Mouse (Mus musculus): ENCODE measurements around the gene Trim8.

DNA sequence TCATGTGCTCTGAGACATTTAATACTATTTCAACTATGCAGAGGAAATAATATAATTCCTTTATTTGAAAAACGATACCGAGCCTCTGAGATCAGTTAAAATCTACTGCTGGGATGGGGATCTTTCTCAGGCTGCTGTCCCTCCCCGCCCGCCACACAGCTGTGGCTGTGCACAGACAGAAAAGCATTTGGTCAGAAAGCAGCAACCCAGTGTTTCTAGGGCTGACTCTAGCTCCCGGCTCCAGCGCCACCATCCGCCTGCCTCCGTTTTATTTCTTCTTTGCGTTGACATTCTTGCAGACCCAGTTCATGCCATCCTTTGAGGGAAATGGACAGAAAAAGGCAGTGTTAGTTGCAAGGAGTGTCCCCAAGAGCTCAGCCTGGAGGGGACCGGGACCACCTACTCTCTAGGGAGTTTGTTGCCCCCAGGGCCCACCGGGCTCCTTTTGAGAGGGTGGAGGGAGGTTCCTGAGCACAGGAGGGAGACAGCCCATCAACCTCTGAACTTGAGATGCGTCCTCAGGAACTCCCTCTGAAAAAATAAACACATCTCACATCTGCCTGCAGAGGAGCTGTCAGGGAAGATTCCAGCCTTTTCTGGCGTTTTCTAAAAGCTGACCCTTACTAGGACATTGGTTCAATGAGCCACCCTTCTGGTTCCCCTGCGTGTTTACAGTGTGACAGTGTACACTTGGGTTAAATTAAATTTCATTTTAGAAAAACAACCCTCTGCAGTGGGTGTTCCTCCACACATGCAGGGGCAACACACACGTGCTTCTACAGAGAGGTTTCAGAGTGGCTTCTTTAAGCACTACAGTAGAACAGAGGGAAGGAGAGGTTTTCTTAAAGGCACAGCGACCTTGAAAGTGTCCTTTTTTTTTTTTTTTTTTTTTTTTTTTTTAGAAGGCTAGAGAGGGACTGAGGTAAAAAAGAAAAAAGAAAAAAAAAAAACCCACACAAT, 29.8 kb downstream of the Trim8 start:
- TF ChIP-seq CTCF (IDR thresholded peaks at IDR 0.05; ENCODE audit: insufficient read depth, low read depth, low read length) (no peak), POLR2A (IDR thresholded peaks at IDR 0.05; ENCODE audit: insufficient read depth, low read depth, low read length) (no peak)
